Mouse (Mus musculus) adrenal gland, postnatal 14 days (tissue): ENCODE data around the gene Gm17428. TPM values are rescaled to one million over a fixed set of nuclear protein-coding genes. Genes with fewer than 3 reads are reported as not detected.
"Not testable (repeated sequence)": the region's sequence is repeated elsewhere in the genome, so short reads cannot be mapped to it uniquely, and the experiment has no call there.

Experiments used
- DNase-seq: peaks from one replicate; pipeline ENCODE4 v3.0.0; 2021; ENCODE audit warnings: mixed read lengths
- total RNA-seq: library from RNA; stranded (reverse); gene quantifications from 2 replicates; pipeline ENCODE4 v1.2.3, GENCODE M21; 2021

Gm17428 gene
- total RNA-seq, 1 experiment from 2014 or later: not detected

GRCm38 (mm10) chr14:54953664-54954206, 23.0 kb upstream of the Gm17428 start:
- DNase-seq: no peak

GRCm38 (mm10) chr14:54954474-54954873, 22.3 kb upstream of the Gm17428 start:
- DNase-seq: no peak

GRCm38 (mm10) chr14:54955481-54955880, 21.3 kb upstream of the Gm17428 start:
- no peak for DNase-seq

- peak; percentile 1 for DNase-seq
Observed at GRCm38 (mm10) chr14:54956533-54956932, 20.2 kb upstream of the Gm17428 start.

- no peak for DNase-seq
Observed at GRCm38 (mm10) chr14:54958503-54958902, 18.2 kb upstream of the Gm17428 start.

GRCm38 (mm10) chr14:54959197-54959596, 17.5 kb upstream of the Gm17428 start:
- DNase-seq: no peak

- not testable (repeated sequence) for DNase-seq
Observed at GRCm38 (mm10) chr14:54959853-54960613, 16.7 kb upstream of the Gm17428 start.

GRCm38 (mm10) chr14:54960769-54961168, 16.0 kb upstream of the Gm17428 start:
- DNase-seq: no peak

GRCm38 (mm10) chr14:54961487-54961886, 15.2 kb upstream of the Gm17428 start:
- no peak for DNase-seq

GRCm38 (mm10) chr14:54962714-54963113, 14.0 kb upstream of the Gm17428 start:
- DNase-seq: no peak

GRCm38 (mm10) chr14:54963727-54964126, 13.0 kb upstream of the Gm17428 start:
- no peak for DNase-seq

- no peak for DNase-seq
Observed at GRCm38 (mm10) chr14:54965044-54965443, 11.7 kb upstream of the Gm17428 start.

GRCm38 (mm10) chr14:54965631-54966030, 11.1 kb upstream of the Gm17428 start:
- no peak for DNase-seq

GRCm38 (mm10) chr14:54966320-54966977, 10.3 kb upstream of the Gm17428 start, which contains the start of gene Myh6:
Gene Myh6, minus strand, starts transcription at chr14:54966927.
- no peak for DNase-seq

GRCm38 (mm10) chr14:54967874-54968273, 8.9 kb upstream of the Gm17428 start:
- no peak for DNase-seq

GRCm38 (mm10) chr14:54968344-54968743, 8.4 kb upstream of the Gm17428 start:
- DNase-seq: no peak

GRCm38 (mm10) chr14:54972786-54973185, 3.9 kb upstream of the Gm17428 start:
- not testable (repeated sequence) for DNase-seq

- peak; percentile 1 for DNase-seq
Observed at GRCm38 (mm10) chr14:54974068-54974791, 2.5 kb upstream of the Gm17428 start.

- no peak for DNase-seq
Observed at GRCm38 (mm10) chr14:54978664-54979063, 1.9 kb downstream of the Gm17428 start.

- no peak for DNase-seq
Observed at GRCm38 (mm10) chr14:54981934-54982333, 5.2 kb downstream of the Gm17428 start.

- DNase-seq: not testable (repeated sequence)
Observed at GRCm38 (mm10) chr14:54988350-54988874, 11.7 kb downstream of the Gm17428 start.

GRCm38 (mm10) chr14:54988882-54989281, 12.1 kb downstream of the Gm17428 start:
- DNase-seq: no peak
